Mouse (Mus musculus) kidney, embryonic 14.5 days (tissue): Measurements from ENCODE around the gene Smtn. TPM values are rescaled to one million over a fixed set of nuclear protein-coding genes. Genes with fewer than 3 reads are reported as not detected.

Experiments
- ATAC-seq: fragments of 200-750 bp; cut with Nextera tagmentation; 2 replicates; pipeline ENCODE4 v1.8.0; 2017; ENCODE audit warnings: moderate number of reproducible peaks, mild to moderate bottlenecking, moderate TSS enrichment, moderate library complexity; ENCODE audit not compliant: low FRiP score, low TSS enrichment
- H3K27ac ChIP-seq: fragments of 300-500 bp; sonication (generic); 2 replicates; pipeline ENCODE4 v1.5.1; 2014; ENCODE audit warnings: low read depth, mild to moderate bottlenecking, low read length, moderate library complexity, mixed read lengths
- H3K27me3 ChIP-seq: fragments of 300-500 bp; sonication (generic); 2 replicates; pipeline ENCODE4 v1.6.1; 2014; ENCODE audit warnings: mild to moderate bottlenecking, low read length; ENCODE audit not compliant: control insufficient read depth, insufficient read depth
- H3K36me3 ChIP-seq: fragments of 300-500 bp; sonication (generic); 2 replicates; pipeline ENCODE4 v1.6.1; 2014; ENCODE audit warnings: low read length, mixed read lengths; ENCODE audit not compliant: control insufficient read depth, insufficient read depth
- H3K4me1 ChIP-seq: fragments of 300-500 bp; sonication (generic); 2 replicates; pipeline ENCODE4 v1.6.1; 2014; ENCODE audit warnings: low read length, mixed read lengths; ENCODE audit not compliant: control insufficient read depth, insufficient read depth
- H3K4me2 ChIP-seq: fragments of 300-500 bp; sonication (generic); replicated peaks from 2 replicates; pipeline ENCODE4 v1.6.1; 2014; ENCODE audit warnings: low read depth, mild to moderate bottlenecking, low read length
- H3K4me3 ChIP-seq: fragments of 300-500 bp; sonication (generic); 2 replicates; pipeline ENCODE4 v1.5.1; 2014; ENCODE audit warnings: mild to moderate bottlenecking, low read length
- H3K9ac ChIP-seq: fragments of 300-500 bp; sonication (generic); 2 replicates; pipeline ENCODE4 v1.6.1; 2014; ENCODE audit warnings: low read depth, mild to moderate bottlenecking, low read length, moderate library complexity
- H3K9me3 ChIP-seq: fragments of 300-500 bp; sonication (generic); 2 replicates; pipeline ENCODE4 v1.6.1; 2016; ENCODE audit warnings: low read length; ENCODE audit not compliant: control insufficient read depth
- WGBS: fragments of 180-500 bp; shearing (Covaris S2); extraction: QIAGEN DNeasy Blood & Tissue Kit; methylation state at CpG from one replicate; pipeline ENCODE4 v1.1.7; 2014; 5-methylcytosine and 5-hydroxymethylcytosine counted together
- polyA plus RNA-seq: library from polyadenylated mRNA; unstranded; fragments of >200 nt; fragmentation: Nextera tagmentation; extraction: Ambion mirVana; gene quantifications from 2 replicates; pipeline ENCODE4 v1.2.1, GENCODE M21; 2014

Smtn gene
- polyA plus RNA-seq, 1 experiment from 2014 or later: 70.7 TPM

DNA sequence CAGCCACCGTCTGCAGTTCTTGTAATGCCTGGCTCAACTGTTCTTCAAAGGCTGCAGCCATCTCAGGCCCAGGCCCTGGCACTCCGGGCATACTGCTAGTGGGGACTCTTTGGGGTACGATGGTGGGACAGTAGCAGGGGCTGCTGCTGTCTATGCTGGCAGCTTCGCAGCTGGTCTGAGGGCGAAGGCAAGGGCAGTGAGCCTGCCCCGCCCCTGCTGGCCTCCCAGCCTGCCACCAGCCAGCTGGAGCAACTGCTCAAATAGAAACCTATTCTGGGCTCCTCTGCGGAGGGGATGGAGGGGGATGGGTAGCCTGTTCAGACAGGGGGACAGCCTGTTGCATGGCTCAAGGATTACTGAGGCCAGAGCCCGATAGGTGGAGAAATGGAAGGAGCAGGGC is 12.6 kb downstream of the Smtn start:
- no peak overlapping the region for H3K4me2 ChIP-seq
- H3K9me3 ChIP-seq: no peaks in the 10 kb centered on the region
- H3K27me3 ChIP-seq: no peaks in the 10 kb centered on the region
- H3K4me1 ChIP-seq: no peaks in the 10 kb centered on the region
- 87% methylated on average over 8 of the region's 8 CpGs for WGBS
- H3K27ac ChIP-seq: no peak overlapping the region
- ATAC-seq: no peak
- H3K9ac ChIP-seq: no peak overlapping the region
- peaks cover 100% of the 10 kb centered on the region for H3K36me3 ChIP-seq
- no peak overlapping the region for H3K4me3 ChIP-seq

DNA sequence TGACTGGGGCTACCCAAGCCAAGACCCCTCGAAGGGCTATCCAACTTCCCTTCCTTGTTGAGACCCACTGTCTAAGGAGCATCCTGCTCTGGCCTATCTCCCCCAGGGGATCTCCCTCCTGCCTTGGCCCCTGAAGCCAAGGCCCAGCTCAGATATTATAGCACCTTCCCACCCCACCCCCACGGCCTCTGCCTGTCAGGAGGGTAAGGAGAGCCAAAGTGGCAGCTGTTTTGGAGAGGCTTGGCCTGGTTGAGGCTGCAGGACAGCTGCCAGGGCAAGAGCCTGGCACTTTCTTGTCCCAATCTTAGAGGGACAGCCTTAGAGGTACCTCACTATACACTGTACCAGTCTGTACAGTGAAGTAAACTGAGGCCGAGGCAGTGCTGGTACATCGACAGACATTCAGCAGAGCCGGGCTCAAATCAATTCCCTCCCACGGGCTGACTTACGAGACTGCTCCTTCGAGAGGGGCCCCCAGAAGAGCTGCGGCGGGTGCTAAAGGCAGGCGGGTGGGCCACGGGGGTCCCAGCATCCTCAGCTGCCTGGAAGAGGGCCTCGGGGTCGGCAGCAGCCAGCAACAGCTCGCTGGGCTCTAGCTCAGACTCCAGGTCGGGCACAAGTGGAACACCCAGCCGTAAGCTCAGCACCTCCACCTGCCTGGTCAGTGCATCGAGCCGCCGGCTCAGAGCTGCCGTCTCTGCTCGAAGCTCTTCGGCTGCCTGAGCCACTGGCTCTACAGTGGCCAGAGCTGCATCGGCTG is 13.3 kb downstream of the Smtn start:
- Histone ChIP-seq H3K27ac (no peak overlapping the region), H3K9ac (no peak overlapping the region)
- WGBS: 92% methylated on average over 24 of the region's 24 CpGs

DNA sequence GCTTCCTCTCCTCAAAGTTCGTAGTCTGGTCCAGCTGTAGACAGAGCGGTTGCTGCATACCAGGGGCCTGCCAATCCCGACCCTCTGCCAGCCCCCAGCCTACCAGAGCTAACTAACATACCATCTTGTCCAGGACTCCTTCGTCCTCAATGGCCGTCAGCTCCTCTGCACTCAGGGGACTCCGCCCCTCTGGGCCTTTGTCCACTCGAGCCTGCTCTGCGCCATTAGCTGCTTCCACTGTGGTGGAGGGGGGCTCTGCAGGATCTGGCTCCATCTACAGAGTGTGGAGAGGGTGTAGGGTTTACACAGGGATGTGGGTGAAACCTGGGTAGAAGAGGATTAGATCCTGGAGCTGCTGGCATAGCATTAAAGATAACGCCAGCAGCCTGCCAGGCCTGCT is 14.2 kb downstream of the Smtn start:
- Histone ChIP-seq H3K4me1 (no peaks in the 10 kb centered on the region), H3K27ac (no peak overlapping the region), H3K9ac (no peak overlapping the region), H3K4me2 (no peak overlapping the region), H3K27me3 (no peaks in the 10 kb centered on the region), H3K4me3 (no peak overlapping the region), H3K36me3 (peaks cover 100% of the 10 kb centered on the region), H3K9me3 (no peaks in the 10 kb centered on the region)
- no peak for ATAC-seq
- WGBS: 88% methylated on average over 9 of the region's 9 CpGs

More for the DNA sequence above, 13.3 kb downstream of the Smtn start:
- Histone ChIP-seq H3K4me3 (no peak overlapping the region), H3K4me2 (no peak overlapping the region), H3K4me1 (no peaks in the 10 kb centered on the region), H3K9me3 (no peaks in the 10 kb centered on the region), H3K36me3 (peaks cover 100% of the 10 kb centered on the region), H3K27me3 (no peaks in the 10 kb centered on the region)
- no peak for ATAC-seq

DNA sequence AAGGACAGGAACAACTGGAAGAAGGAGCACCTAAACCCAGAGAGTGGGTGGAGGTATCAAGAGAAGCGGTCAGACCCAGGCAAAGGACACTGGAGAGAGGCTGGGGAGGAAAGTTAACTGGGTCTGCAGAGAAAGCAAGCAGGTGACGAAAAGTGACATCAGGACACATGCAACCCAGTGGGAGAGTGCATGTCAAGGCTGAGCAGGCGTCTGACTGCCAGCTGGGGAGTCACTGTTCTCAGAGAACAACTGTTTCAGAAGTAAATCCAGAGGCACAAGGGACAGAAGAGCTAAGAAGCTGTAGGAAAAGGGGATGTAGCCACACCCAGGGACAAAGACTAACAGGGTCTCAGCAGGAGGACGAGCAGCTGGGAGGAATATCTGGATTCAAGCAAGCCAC is 14.9 kb downstream of the Smtn start:
- no peaks in the 10 kb centered on the region for H3K27me3 ChIP-seq
- H3K9ac ChIP-seq: no peak overlapping the region
- WGBS: 93% methylated on average over 4 of the region's 4 CpGs
- ATAC-seq: no peak
- no peaks in the 10 kb centered on the region for H3K4me1 ChIP-seq
- no peaks in the 10 kb centered on the region for H3K9me3 ChIP-seq
- no peak overlapping the region for H3K27ac ChIP-seq
- no peak overlapping the region for H3K4me2 ChIP-seq
- H3K36me3 ChIP-seq: peaks cover 100% of the 10 kb centered on the region
- H3K4me3 ChIP-seq: no peak overlapping the region

DNA sequence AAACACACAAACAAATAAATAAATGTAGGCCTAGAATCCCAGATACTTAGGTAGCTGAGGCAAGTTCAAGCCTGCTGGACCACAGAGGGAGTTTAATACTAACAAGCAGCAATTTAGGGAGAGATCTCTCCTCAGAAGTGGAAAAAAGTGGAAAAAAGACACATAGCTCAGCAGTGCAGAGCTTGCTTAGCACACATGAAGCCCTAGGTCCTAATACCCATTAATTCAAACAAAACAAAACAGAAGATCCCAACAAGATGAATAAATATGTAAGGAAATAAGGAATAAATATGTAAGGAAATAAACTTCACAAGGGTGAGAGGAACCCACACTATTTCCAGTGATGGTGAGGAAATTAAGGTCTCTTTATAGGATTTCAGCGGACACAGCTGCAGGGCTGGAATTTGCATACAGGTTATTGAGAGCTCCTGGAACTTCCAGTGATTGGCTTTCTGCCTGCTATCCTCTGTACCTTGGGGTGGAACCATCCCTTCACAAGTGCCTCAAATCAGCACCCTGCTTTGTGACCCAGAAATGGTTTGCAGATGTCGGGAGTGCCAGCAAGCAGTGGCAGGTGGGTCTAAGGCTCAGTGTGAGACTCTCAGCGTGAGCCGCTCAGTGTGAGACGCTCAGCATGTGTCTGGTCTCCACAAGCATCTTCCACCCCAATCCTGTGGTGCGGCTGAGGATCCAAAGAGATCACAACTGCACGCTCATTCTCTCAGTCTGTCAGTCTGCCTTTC is 16.4 kb downstream of the Smtn start:
- Histone ChIP-seq H3K9me3 (no peaks in the 10 kb centered on the region), H3K27me3 (no peaks in the 10 kb centered on the region), H3K9ac (no peak overlapping the region), H3K4me1 (no peaks in the 10 kb centered on the region), H3K36me3 (peaks cover 97% of the 10 kb centered on the region), H3K4me3 (no peak overlapping the region), H3K27ac (no peak overlapping the region), H3K4me2 (no peak overlapping the region)
- no peak for ATAC-seq
- WGBS: 86% methylated on average over 7 of the region's 7 CpGs

DNA sequence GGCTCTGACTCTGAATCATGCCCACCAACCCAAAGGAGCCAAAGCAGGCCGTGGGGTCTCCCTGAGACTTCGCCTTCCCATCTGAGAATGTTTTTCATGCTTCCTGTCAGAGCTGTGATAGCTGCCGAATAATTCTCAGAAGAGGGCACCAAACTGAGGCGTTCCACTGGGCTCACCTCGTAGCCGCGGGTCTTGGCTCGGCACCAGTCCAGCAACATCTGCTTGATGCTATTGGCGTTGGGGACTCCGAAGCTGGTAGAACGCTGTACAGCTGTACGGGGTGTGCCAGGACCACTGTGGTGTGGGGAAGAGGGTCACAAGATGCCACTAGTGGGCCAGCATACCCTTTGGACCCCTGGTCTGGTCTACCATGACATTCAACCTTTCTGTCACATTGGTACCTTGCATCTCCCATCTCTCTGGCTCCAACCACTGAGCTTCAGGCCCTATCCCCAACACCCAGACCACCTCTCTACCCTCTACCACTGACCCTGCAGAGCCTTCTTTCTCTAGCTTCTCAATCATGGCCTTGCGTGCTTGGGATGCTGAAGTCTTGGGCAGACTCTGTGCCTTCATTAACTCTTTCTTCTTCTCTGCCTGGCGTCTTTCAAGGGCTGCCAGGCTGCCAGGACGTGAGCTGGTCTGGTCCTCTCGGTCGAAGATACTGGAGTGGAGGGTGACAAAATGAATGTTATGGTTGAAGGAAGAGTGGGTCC is 18.0 kb downstream of the Smtn start:
- H3K27me3 ChIP-seq: no peaks in the 10 kb centered on the region
- WGBS: 96% methylated on average over 17 of the region's 17 CpGs
- peaks cover 4% of the 10 kb centered on the region; the same call in 1 of the 2 replicates for H3K4me1 ChIP-seq
- no peak overlapping the region for H3K4me3 ChIP-seq
- no peaks in the 10 kb centered on the region for H3K9me3 ChIP-seq
- no peak overlapping the region for H3K27ac ChIP-seq
- no peak for ATAC-seq
- H3K4me2 ChIP-seq: no peak overlapping the region
- H3K36me3 ChIP-seq: peaks cover 84% of the 10 kb centered on the region
- H3K9ac ChIP-seq: no peak overlapping the region

DNA sequence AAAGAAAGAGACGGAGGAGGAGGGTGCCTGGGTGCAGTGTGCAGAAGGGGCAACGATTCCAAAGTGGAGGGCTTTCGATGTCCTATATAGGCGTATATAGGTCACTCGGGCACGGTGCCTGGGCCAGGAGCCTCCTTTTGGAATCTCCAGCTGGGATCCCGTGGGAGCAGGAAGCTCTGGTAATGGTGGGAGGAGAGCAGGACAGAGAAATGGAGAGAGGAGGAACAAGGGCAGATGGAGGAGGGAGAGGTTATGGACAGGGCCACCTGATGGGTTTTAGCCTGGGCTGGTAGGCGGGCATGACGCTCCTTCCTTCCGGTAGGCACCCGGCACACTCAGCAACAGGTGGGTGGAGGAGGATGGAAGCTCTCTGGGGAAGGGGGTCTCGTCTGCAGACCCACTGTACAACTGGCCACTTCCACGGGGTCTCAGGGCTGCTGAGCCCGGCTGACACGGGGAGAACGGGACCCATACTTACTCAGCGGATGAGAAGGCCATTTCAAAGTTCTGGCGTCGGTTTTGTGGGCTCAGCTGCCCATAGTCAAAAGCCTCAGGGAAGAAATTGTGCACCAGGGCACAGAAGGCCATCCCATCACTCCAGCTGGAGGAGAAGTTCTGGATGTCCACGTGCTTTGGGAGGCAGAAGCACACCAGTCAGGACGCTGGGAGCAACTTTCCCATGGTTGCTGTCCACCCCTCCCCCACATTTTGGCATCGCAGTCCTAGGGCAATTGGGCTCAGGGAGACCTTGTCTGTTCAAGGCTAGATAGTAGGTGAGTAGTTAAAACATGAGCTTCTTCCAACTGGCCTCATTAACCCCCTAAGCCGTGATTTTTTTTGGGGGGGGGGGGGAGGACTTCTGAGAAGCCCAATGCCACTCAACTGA is 18.8 kb downstream of the Smtn start:
- no peak overlapping the region for H3K27ac ChIP-seq
- WGBS: 82% methylated on average over 23 of the region's 23 CpGs

DNA sequence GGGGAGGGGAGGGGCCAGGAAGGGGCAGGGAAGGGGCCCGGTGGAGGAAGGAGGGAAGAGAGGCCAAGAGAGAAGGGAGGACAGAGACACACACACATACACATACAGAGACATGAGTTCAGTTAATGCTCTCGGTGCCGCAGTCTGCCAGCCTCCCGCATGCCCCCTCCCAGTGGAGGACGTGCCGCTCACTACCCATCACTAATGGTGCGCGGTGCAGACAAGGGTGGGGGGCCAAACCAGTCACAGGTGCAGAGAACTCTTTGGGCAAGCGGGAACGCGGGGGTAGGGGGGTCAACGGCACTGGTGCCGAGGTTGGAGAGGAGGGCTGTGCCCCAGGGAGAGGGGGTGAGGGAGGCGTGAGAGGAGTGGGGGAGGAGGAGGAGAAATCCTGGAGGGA is 19.5 kb downstream of the Smtn start:
- Histone ChIP-seq H3K9ac (no peak overlapping the region), H3K27ac (no peak overlapping the region), H3K4me1 (peaks cover 10% of the 10 kb centered on the region; the same call in 1 of the 2 replicates), H3K4me3 (no peak overlapping the region), H3K36me3 (peaks cover 68% of the 10 kb centered on the region), H3K9me3 (no peaks in the 10 kb centered on the region), H3K4me2 (no peak overlapping the region), H3K27me3 (no peaks in the 10 kb centered on the region)
- no peak for ATAC-seq
- WGBS: 61% methylated on average over 14 of the region's 14 CpGs

More for the DNA sequence above, 18.8 kb downstream of the Smtn start:
- H3K36me3 ChIP-seq: peaks cover 75% of the 10 kb centered on the region
- H3K4me3 ChIP-seq: no peak overlapping the region
- no peaks in the 10 kb centered on the region for H3K27me3 ChIP-seq
- H3K4me1 ChIP-seq: peaks cover 10% of the 10 kb centered on the region; the same call in 1 of the 2 replicates
- H3K9ac ChIP-seq: peak overlapping the region; percentile 23; the same call in 1 of the 2 replicates
- no peak for ATAC-seq
- H3K4me2 ChIP-seq: no peak overlapping the region
- H3K9me3 ChIP-seq: no peaks in the 10 kb centered on the region
